Mouse (Mus musculus) kidney, adult 2 months (tissue): ENCODE data around the gene Arhgdib. TPM values are rescaled to one million over a fixed set of nuclear protein-coding genes. Genes with fewer than 3 reads are reported as not detected.

ENCODE experiments used
- DNase-seq: peaks from one replicate; pipeline ENCODE4 v3.0.0; 2021
- H3K27ac ChIP-seq: fragments of 200-500 bp; 2 replicates; pipeline ENCODE4 v1.5.1; 2012; ENCODE audit warnings: low read depth, low read length, control low read depth, inconsistent platforms; ENCODE audit not compliant: insufficient read depth
- H3K27me3 ChIP-seq: fragments of 200-500 bp; replicated peaks from 2 replicates; pipeline ENCODE4 v1.6.1; 2012; ENCODE audit warnings: mild to moderate bottlenecking, moderate library complexity, low read length, inconsistent platforms; ENCODE audit not compliant: control insufficient read depth, insufficient read depth
- H3K36me3 ChIP-seq: fragments of 200-500 bp; 2 replicates; pipeline ENCODE4 v1.6.1; 2012; ENCODE audit warnings: mild to moderate bottlenecking, moderate library complexity, low read length, inconsistent platforms; ENCODE audit not compliant: control insufficient read depth, insufficient read depth
- H3K4me1 ChIP-seq: fragments of 200-500 bp; 2 replicates; pipeline ENCODE4 v1.6.1; 2011; ENCODE audit warnings: low read length; ENCODE audit not compliant: control insufficient read depth, insufficient read depth
- H3K4me3 ChIP-seq: fragments of 200-500 bp; 2 replicates; pipeline ENCODE4 v1.5.1; 2011; ENCODE audit warnings: mild to moderate bottlenecking, low read depth, low read length, control low read depth; ENCODE audit not compliant: insufficient read depth
- CTCF ChIP-seq: fragments of 200-500 bp; conservative IDR thresholded peaks from 2 replicates; pipeline ENCODE4 v1.5.1; 2011; ENCODE audit warnings: low read depth, mild to moderate bottlenecking, control low read depth, low read length, moderate library complexity, mixed read lengths; ENCODE audit not compliant: insufficient read depth, insufficient read length
- POLR2A ChIP-seq: fragments of 200-500 bp; IDR thresholded peaks from one replicate; pipeline ENCODE4 v1.6.1; 2011; ENCODE audit warnings: low read depth, low read length, control low read depth
- WGBS: fragments of 180-500 bp; shearing (Covaris S2); methylation state at CpG from one replicate; pipeline ENCODE4 v1.1.7; 2018; 5-methylcytosine and 5-hydroxymethylcytosine counted together
- polyA plus RNA-seq: library from polyadenylated mRNA; depleted of rRNA; stranded (reverse); fragments of >200 nt; gene quantifications from 2 replicates; pipeline ENCODE4 v1.2.3, GENCODE M21; 2012

Arhgdib gene
- polyA plus RNA-seq, 1 experiment, result 77.4 TPM

- Histone ChIP-seq H3K27ac (no peak overlapping the region), H3K36me3 (no peaks in the 10 kb centered on the region), H3K27me3 (no peaks in the 10 kb centered on the region), H3K4me1 (no peaks in the 10 kb centered on the region), H3K4me3 (no peak overlapping the region)
- 93% methylated on average over 2 of the region's 2 CpGs for WGBS
- TF ChIP-seq CTCF (no peak), POLR2A (no peak)
- no peak for DNase-seq
Observed at GRCm38 (mm10) chr6:136950171-136950570, 8.5 kb upstream of the Arhgdib start.

- DNase-seq, result no peak
- no peaks in the 10 kb centered on the region for H3K4me1 ChIP-seq
- no peak overlapping the region for H3K27ac ChIP-seq
- no peak for TF ChIP-seq POLR2A
- no peak for TF ChIP-seq CTCF
- WGBS, result 53% methylated on average over 4 of the region's 4 CpGs
- no peak overlapping the region for H3K4me3 ChIP-seq
- H3K36me3 ChIP-seq, result no peaks in the 10 kb centered on the region
- H3K27me3 ChIP-seq, result no peaks in the 10 kb centered on the region
Observed at GRCm38 (mm10) chr6:136947716-136948115, 6.0 kb upstream of the Arhgdib start.

GRCm38 (mm10) chr6:136946943-136947342 is 5.2 kb upstream of the Arhgdib start:
- TF ChIP-seq POLR2A, result no peak
- TF ChIP-seq CTCF, result no peak
- 60% methylated on average over 9 of the region's 9 CpGs for WGBS
- DNase-seq, result no peak
- H3K4me3 ChIP-seq, result no peak overlapping the region
- no peaks in the 10 kb centered on the region for H3K4me1 ChIP-seq
- H3K27me3 ChIP-seq, result no peaks in the 10 kb centered on the region
- no peaks in the 10 kb centered on the region for H3K36me3 ChIP-seq
- no peak overlapping the region for H3K27ac ChIP-seq

- H3K36me3 ChIP-seq, result no peaks in the 10 kb centered on the region
- WGBS, result 74% methylated on average over 5 of the region's 5 CpGs
- no peak overlapping the region for H3K4me3 ChIP-seq
- DNase-seq, result no peak
- no peak for TF ChIP-seq CTCF
- TF ChIP-seq POLR2A, result no peak
- peaks cover 2% of the 10 kb centered on the region; the same call in 1 of the 2 replicates for H3K4me1 ChIP-seq
- no peak overlapping the region for H3K27ac ChIP-seq
- no peaks in the 10 kb centered on the region for H3K27me3 ChIP-seq
Observed at GRCm38 (mm10) chr6:136946241-136946640, 4.5 kb upstream of the Arhgdib start.

- TF ChIP-seq CTCF, result no peak
- TF ChIP-seq POLR2A, result no peak
- H3K27me3 ChIP-seq, result no peaks in the 10 kb centered on the region
- DNase-seq, result no peak
- 94% methylated on average over 8 of the region's 8 CpGs for WGBS
- H3K4me1 ChIP-seq, result peaks cover 2% of the 10 kb centered on the region; the same call in 1 of the 2 replicates
- H3K36me3 ChIP-seq, result no peaks in the 10 kb centered on the region
- H3K27ac ChIP-seq, result no peak overlapping the region
- H3K4me3 ChIP-seq, result no peak overlapping the region
Observed at GRCm38 (mm10) chr6:136944511-136944910, 2.8 kb upstream of the Arhgdib start.

GRCm38 (mm10) chr6:136943392-136943791 is 1.7 kb upstream of the Arhgdib start:
- Histone ChIP-seq H3K4me1 (peaks cover 2% of the 10 kb centered on the region; the same call in 1 of the 2 replicates), H3K36me3 (no peaks in the 10 kb centered on the region), H3K27ac (no peak overlapping the region), H3K4me3 (no peak overlapping the region), H3K27me3 (no peaks in the 10 kb centered on the region)
- no peak for TF ChIP-seq POLR2A
- TF ChIP-seq CTCF, result no peak
- DNase-seq, result no peak

- 74% methylated on average over 9 of the region's 9 CpGs for WGBS
- TF ChIP-seq CTCF (no peak), POLR2A (no peak)
Observed at GRCm38 (mm10) chr6:136942280-136942679, 581 bp upstream of the Arhgdib start.

More at GRCm38 (mm10) chr6:136942280-136942679, 581 bp upstream of the Arhgdib start:
- peaks cover 2% of the 10 kb centered on the region; the same call in 1 of the 2 replicates for H3K4me1 ChIP-seq
- no peaks in the 10 kb centered on the region for H3K36me3 ChIP-seq
- no peak for DNase-seq
- no peak overlapping the region for H3K4me3 ChIP-seq
- H3K27ac ChIP-seq, result no peak overlapping the region
- no peaks in the 10 kb centered on the region for H3K27me3 ChIP-seq
